Mouse (Mus musculus) cerebellum, adult 9-10 months (tissue): ENCODE measurements around the gene Epha7.

Experiments
- DNase-seq: peaks from one replicate; pipeline ENCODE4 v3.0.0; 2022

Gene Epha7

DNA sequence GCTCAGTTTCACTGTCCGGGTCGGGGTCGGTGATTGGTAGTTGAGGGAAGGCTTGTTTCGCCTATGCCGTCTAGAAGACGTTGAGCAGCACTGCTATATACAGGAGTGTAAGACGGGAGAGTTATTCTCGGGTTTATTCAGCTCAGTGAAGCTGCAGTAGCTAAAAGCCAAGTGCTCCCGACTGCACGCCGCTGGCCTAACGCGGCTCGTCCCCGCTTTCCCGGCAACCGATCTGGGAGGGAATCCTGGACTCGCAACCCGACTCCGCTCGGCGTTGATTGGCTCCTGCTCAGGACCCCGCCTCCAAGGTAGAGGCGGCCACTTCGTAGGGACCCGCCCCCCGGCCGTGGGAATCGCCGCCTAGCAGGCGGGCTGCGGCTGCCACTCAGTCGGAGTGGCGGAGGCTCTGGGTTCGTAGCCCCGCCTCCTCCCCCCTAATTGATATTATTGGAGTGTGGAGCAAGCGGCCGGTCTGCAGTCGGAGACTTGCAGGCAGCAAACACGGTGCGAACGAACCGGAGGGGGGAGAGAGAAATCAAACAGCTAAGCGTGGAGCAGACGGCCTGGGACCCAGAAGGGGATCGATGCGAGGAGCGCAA lies at the start of gene Epha7:
Gene Epha7, plus strand, starts transcription at position 441 of the 599 bp plus-strand sequence.
- DNase-seq, result peak; percentile 96

DNA sequence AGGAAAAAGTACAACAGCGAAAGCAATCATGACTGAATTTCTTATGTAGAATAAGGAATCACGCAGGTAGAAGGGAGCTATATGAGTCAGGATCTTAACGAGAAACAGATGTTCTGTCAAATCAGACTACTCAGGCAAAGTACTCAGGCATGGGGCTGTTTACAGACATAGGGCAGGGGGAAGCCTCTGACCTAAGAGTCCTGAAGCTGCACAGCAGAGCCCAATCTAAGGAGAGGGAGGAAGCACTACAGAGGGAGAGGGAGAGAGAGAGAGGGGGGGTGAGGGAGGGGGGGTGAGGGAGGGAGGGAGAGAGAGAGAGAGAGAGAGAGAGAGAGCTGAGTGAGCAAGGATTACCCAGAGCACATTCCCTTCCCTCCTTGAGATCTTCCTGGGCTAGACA lies 29.0 kb upstream of the Epha7 start:
- no peak for DNase-seq

DNA sequence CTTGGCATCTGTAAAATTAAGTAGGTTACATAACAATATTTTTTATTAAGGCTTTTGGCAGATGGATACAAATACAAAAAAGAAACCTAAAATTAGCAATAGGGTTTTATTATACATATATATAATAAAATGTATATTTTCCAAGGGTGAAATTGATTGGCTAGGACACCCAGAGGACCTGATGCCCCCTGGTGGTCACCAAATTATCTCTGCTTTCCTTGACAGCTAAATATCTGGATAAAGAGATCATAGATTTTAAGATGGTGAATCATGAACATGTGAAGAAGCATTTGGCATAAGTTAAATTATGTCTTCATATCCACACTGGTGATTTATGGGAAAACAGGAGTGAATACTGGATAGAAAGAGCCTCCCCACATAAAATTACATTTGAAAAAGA lies 4.1 kb upstream of the Epha7 start:
- DNase-seq, result peak; percentile 44

DNA sequence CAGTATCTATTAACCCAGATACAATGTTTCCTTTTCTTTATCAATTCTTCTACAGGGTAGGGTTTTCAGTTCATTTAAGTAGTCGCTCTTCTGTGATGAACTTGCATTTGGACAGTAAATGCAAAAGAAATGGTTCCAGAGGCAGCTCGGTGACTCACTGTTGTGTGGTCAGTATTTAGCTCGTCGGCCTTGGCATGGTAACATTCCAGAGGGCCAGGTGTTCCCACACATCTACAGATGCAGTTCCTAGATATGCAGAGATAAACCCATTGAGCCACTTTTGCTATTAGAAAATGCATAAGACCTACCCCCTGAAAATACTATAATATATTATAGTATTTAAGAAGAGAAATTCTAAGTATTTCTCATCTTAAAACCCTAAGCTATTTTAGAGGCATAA lies 3.2 kb upstream of the Epha7 start:
- no peak for DNase-seq

DNA sequence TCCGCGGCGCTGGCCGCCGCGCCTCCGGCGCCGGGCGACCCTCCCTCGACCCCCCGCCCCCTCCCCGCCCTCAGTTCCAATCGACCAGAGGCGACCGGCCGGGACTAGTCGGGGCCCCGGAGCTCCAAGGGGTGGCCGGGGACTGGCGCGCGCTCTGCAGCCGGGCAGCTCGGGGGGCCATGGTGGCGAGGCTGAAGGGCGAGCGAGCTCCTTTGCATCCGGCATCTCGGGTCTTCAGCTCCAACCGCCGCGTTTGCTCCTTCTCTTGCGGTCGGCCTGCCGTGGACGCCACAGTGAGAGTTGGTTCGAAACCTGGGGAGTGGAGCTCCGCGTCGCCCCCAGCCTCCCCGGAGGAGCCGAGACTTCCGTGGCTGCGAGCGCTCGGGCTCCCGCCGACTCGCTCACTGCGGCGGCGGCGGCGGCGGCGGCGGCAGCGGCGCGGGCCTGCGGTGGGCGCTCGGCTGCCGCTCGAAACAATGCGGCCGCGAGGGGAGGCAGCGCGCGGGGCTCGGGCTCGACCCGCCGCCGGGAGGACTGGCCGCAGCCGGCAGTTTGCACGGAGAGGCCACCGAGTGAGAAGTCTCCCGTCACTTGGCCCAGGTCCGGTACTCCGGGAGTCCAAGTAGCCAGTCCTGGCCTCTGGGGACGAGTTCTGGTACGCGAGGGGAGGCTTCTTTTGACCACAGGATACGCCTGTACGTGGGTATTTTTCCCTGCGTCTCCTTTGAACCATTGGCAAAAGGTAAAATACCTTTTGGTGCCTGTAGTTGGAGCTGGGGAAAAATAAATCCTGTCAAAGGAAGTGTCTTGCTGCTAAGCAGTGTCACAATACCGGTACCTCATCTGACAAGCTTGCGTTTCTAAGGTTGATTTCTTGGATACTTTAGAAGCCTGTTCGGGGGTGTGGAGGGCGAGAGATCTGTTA lies 882 bp downstream of the Epha7 start:
- DNase-seq, result peak; percentile 69

DNA sequence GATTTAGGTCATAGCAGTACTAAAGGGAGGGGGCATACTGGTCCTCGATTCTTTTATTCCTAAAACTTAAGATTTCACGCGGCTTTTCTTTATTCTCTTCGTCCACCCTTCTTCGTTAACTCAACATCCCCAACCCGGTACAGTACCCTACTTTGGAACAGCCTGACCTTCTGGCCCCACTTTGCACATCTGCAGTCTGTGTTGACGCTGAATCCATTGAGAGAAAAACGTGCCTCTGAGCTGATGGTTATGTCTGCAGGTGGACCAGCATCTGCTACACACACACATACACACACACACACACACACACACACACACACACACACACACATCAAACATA lies 1.5 kb downstream of the Epha7 start:
- no peak for DNase-seq

DNA sequence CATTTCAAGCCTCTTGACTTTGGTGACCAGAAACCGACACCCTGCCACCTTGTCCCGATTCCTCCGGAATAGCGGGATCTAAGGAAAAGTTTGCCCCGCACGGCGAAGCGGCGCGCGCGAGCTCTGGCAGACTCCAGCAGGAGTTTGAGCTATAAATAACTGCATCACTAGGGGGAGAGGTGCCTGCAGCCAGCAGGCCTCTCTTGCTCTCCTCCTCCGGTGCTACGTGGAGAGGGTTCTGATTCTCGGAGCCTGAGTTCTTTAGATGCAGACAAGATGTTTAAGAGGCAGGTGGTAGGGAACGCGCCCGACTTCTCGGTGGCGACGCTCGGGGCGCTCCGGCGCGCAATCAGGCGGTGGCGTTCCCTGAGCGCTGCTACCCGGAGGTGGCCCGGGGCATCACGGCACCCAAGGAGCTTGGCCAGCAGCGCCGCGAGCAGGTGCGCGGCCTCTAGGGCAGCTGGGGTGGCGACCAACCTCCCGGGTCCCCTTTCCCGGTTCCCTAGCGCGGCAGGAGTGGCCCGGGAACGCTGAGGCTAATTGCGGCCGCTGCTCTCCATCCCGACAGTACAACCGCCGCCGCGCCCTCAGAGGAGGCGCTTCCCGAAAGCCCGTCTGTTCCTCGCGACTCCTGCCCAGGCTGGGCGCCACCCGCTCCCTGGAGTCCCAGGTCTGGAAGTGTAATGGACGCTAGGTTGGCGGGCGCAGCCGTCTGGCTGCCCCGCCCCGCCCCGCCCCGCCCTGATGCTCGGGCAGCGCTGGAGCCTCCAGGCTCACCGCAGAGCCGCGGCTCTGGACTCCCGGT lies 2.1 kb downstream of the Epha7 start:
- peak; percentile 72 for DNase-seq

DNA sequence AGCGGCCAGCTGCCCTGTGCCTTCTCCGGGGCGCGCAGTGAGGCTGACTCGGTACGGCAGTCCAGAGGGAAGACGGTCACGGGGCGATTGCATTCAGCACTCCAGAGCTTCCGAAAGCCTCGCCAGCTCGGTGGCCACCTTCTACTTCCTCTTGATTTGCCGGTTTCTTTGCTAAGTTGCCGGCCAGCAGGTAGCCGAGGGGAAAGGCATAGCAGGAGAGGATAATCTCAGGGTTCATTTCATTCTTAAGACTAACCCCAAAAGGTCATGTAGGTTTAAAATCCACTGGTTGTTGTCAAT lies 2.6 kb downstream of the Epha7 start:
- DNase-seq, result peak; percentile 73

DNA sequence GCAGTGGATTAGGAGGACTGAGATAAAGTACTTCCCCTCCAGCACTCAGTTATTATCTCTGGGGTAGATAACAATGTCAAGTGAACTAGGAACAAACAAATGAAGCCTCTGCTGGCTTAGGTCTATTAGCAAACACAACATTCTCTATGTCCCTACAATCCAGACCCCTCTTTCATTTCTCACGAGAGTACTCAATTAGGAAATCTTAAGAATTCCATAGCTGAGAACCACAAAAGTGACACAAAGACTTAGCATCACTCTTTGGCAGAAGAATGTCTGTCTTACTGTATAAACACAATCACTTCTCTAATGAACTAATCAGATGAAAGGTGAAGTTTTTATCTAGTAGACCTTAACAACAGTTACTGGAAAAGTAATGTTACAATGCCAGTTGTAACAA lies 10.7 kb downstream of the Epha7 start:
- DNase-seq, result no peak

DNA sequence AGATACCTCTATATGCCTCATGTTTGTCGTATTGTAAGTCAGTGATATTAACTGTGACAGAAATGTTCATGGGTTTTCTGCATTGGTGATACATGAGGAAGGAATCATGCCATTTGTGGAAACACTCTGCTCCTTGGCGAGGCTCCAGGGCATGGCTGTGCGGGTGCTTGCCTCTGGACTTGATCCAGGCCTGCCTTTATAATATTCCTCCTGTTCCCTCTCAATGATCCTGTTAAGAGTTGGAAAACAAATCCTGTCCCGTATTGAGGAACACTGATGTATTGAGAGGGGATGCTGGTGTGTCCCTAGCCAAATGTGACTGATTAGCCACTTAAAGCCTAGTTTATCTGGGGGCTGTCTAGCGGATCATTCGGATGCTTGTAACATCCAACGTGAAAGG lies 11.7 kb downstream of the Epha7 start:
- DNase-seq, result peak; percentile 71

DNA sequence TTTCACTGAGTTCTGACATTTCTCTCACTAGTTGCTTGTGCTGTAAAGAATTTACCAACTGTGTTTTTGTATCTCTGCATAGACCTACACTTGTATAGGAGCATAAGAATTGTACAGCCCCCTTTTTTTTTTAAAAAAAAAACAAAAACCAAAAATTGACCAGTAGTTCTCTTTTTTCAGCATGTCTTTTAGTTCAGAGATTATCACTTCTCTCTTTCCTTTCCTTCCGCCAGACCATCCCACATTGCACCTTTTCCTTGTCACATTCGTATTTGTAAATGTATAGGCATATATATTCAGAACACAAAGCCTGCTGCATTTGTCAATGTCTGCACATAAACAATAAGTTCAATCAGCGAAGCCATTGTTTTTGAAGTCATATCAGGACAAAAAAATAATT lies 24.7 kb downstream of the Epha7 start:
- DNase-seq, result no peak

DNA sequence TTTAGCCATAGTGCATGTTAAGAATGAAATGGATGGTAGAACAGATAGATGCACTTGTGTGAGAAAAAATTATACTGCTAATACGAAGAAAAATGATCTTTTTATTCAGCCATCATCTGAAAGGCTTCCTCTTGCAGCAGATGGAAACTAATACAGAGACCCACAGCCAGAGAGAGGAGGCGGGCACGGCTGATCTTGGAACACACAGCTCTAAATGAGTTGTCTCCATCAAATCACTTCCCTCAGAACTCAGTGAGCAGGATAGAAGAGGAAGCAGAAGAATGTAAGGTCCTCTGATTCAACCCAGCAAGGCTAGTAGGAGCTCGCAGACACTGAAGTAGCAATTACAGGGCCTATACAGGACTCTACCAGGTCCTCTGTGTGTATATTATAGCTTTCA lies 33.4 kb downstream of the Epha7 start:
- DNase-seq, result no peak

DNA sequence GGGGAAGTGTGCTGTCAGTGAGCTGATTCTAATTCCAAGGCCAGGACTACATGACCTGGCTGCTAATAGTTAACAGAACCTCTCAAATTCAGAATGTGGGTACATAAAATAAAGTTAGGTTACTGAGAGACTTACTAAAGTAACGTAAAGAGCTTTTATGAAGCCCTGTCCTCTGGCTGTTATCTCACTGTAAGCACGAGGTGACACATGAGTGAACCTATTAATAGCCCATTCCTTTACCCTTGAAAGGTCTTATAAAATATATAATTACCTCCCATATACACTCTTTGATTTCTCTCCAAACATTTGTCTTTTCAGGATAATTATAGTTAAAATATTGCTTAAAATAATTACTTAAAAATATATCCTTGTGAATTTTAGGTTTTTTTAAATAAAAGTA lies 37.5 kb downstream of the Epha7 start:
- no peak for DNase-seq

DNA sequence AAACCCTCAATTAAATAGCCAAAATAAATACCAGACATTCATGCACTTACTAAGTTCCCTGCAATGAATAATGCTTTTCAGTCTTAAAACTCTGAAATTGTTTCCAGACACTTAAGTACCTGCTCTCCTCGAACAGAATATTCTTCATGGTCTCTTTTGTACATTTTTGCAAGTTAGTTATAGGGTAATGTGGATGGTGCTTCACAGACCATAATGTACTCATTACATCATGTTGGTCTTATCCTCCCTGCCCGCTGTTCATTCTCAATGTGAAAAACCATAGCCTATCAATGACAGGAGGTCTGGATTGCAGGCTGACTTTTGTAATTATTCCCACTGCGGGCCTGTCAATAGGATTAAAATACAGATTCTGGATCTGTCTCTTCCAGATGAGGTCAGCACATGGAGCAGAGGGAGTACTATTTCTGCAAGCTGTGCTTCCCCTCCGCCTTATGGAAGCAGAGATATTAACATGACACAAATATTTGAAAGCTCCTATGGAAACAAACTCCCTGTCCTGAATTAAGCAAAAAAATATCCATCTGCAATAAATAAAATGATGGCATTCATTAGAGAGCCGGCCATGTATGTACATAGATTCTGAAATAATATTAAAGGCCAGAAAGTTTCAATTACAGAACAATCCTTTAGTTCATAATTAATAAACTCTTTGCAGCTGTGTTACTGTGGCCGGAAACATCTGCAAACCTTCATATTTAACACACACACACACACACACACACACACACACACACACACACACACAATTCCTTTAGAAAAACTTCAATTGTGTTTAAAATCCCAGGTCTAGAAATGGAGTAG lies 50.1 kb downstream of the Epha7 start:
- DNase-seq, result no peak

DNA sequence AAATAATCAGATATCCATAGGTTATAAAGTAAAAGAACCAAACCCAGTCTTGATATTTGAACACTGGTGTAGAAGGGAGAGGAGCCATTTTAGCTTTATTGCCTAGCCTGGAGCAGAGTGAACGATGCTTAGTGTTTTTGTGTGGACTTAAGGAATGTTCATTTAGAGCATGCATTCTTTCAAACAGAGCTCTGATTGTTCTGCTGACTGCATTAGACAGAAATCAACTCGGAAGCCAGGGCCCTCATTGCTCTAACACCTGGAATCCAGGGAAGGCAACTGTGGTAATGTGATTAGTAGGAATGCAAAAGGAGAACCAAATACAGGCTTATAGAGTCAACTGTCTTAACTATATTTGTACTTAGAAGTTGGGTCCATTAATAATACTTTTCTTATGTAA lies 53.5 kb downstream of the Epha7 start:
- no peak for DNase-seq

DNA sequence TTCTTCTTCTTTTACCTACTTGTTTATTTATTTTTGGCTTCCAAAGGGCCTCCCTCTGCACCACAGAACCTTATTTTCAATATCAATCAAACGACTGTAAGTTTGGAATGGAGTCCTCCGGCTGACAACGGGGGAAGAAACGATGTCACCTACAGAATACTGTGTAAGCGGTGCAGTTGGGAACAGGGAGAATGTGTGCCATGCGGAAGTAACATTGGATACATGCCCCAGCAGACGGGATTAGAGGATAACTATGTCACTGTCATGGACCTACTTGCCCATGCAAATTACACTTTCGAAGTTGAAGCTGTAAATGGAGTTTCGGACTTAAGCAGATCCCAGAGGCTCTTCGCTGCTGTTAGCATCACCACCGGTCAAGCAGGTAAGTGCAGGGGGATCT lies 58.7 kb downstream of the Epha7 start:
- DNase-seq, result no peak

DNA sequence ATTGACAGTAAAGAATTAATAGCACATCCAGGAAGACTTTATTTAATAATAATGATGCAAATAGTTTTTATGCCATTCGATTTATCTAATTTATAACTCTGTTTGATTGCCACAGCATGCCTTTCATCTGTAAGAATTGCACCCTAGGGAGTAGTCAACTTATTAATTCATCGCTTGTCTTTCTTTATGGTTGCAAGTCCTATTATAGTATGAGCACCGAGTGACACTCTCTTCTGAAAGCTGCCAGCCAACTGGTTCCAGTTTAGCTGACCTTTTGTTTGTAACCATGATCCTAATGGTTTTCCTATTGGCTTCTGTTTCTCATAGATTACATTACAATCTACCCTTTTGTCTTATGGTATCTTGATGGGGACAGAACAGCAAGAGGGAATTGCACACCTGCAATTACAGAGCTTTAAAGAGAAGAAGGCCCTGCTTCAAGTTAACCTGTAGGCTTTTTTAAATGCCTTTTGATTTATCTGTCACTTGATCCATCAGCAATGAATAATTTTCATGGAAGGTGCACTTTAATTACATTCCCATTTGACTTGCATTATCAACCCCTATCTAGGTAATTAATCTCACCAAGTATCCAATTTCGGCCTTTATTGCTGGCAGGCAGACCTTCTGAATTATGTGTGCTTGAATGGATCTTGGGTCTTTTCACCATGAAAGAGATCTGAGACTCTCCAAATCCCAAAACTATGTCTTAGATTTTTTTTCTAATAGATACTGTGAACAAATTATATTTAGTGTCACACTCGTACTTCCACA lies 68.5 kb downstream of the Epha7 start:
- DNase-seq, result no peak

DNA sequence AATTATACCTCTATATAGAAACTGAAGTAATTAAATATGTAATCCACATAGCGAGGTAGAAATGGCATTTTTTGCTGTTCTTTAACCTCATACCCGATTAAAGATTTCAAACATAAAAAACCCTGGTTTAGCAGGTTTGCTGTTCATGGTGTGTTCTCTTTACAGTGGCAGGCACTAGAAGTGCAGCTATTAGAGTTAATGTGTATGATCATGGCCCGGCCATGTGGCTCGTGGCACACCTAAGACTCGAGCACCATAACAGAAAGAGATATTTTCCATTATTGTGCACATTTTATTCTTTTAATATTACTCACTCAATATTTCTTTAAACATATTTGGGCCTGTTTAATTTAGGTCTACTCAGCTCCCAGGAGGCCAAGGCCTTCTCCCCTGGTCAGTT lies 76.7 kb downstream of the Epha7 start:
- DNase-seq, result no peak

DNA sequence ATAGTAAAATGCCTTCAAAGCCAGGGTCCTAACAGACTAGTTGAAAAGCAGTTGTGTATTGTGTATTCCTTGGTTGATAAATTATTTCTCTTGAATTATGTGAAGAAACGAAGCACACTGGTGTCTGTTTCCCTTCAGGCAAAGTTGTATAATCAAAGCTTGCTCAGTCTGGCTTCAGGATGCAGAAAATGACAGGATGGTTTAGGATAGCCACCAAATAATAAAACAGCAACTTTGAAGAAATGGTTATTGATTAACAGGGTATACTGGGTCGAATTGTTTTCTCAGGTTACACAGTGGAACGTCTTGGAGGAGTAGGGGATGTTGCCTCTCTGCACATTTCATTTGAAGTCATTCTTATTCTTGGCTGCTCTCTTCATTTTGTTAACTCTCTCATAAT lies 77.2 kb downstream of the Epha7 start:
- no peak for DNase-seq

DNA sequence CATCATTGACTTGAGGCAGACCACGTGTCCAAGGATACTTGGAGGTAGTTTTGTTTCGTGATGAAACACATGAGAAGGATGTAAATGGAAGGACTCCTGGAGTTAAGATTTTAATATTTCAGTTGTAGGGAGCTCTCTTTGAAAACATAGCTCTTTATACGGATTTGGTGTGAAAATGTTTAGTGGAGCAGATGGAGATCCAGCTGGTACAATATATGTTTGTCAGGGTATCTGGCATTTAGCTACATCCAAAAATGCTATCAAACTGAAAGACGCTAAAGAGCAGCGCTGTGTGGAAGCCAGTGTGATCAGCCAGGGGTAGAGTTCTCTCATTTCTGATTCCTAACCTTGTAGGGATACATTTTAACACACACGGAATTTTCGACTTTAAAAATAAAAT lies 82.5 kb downstream of the Epha7 start:
- peak; percentile 42 for DNase-seq

DNA sequence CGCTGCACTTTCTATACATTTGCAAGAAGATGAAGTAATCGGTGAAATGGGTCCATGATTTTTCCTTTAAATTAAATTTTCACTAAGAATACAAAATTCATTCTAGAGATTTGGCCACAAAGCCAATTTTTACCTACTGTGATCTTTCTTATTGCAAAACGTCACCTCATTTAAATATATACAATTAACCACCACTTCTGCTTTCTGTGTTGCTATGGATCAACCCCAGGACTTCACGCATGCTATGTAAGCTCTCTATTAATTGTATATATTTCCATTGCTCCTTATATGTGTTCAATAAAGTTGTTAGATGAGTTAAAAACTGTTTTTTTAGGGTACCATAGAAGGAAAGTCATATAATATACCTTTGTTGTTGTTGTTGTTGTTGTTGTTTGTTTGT lies 86.4 kb downstream of the Epha7 start:
- DNase-seq, result no peak

DNA sequence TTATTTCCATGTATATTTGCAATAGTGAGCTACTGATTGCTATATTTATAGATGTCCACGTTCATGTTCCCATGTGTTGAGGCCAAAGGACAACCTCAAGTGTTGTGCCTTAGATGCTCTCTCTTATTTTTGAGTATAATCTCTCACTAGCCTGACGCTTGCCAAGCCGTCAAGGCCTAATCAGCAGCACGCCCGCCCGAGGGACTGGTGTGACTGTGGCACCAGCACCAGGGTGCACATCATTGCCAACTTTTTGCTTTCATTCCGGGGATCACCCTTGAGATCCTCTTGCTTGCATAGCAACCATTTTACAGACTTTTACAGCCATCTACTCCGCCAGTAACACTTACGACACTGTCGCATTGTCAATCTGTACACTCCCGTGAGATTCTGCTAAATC lies 86.9 kb downstream of the Epha7 start:
- no peak for DNase-seq
